Mouse (Mus musculus): ENCODE measurements at regions not wholly inside any gene's neighbourhood (a gene's known extent, or its start where the extent isn't known, plus 50 kb on each side); places are given as distances from the start of the nearest gene placed in this dataset.

DNA sequence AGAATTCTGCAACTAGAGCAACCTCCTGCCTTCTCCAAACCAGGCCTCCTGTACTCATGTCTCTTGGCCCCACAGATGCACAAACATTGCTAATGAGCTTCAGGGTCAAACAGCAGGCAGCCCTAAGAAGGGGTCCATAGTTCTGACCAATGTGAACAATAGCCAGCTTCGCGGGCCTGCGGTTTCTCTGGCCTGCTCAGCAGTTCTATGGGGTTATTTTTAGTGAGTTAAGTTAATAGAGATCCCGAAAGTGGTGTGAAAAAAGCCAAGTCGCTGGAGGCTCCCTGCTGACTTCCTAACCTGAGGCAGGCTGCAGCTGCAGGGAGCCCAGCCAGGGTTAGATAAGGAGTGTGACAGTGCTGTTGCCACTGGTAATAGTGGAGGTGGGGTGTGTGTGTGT, 106.6 kb downstream of the Pdcd6ip start:
- DNase-seq (ENCODE audit: low spot score), result no peak

DNA sequence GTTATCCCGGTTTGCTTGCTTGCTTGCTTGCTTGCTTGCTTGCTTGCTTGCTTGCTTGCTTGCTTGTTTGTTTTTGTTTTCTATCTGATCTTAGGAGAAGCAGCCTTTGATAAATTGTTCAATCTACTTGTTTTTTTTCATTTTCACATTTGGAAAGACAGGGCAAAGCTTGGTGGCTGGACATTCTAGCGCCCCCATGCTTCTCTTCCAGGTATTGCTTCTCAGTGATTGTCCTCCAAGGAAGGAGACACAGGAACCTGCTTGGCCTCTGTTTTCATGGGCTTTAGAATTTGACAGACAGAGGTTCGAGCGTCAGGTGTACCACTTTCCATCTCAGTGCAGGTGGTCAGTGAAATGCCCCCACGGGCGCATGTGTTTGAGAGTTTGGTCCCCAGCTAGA, 120.8 kb downstream of the Pdcd6ip start:
- DNase-seq (ENCODE audit: low spot score), result no peak

DNA sequence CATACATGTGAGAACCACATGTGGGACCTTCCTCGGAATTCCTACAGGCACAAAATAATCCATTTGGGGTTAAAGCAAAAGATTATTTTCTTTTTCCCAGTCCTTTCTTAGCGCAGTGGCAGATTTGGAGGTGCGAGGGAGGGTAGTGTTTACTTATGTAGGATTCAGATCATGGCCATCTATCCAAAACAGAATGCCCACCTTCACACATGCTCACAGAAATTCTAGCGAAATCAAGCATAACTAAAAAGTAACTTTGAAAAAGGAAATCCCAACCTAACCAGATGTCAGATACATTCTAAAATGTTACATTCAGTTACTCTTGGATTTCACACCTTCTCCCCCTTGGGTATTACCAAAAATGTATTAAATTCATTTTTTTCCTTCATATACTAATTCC, 121.6 kb downstream of the Pdcd6ip start:
- DNase-seq (ENCODE audit: low spot score), result no peak

DNA sequence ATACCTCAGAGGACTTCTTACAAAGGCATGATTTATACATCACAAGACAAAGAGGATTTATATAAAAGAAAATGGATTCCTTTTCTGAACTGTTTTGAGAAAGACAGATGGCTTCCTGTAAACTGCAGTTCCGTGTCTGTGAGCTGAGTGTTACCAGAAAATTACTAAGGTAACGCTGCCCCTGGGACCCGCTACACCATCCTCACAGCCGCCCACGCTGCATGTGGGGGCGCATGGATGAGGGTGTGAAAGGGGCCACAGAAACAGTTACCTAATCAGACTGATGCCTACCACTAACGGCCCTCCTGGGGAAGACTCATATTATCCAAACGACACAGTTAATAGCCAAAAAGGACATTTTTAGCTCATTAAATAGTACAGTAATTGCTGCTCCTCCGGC, 129.8 kb downstream of the Pdcd6ip start:
- no peak for DNase-seq (ENCODE audit: low spot score)

DNA sequence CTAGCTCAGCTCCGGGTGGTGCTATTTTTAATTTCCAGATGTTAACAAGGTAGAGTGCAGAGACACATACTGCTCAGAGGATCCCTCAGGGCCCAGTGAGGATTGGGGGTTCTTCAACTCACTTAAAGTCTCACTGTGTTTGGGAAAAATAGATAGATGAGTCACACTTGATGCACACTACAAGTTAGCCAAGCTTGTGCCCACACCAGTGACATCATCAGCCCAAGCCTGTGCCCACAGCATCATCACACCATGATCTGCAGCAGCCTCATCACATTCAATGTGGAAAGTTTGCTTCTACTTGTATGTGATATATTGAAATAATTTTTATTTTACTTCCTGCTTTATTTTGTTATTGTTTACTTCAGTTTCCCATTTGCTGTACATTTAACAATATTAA, 139.2 kb downstream of the Pdcd6ip start:
- no peak for DNase-seq (ENCODE audit: low spot score)

DNA sequence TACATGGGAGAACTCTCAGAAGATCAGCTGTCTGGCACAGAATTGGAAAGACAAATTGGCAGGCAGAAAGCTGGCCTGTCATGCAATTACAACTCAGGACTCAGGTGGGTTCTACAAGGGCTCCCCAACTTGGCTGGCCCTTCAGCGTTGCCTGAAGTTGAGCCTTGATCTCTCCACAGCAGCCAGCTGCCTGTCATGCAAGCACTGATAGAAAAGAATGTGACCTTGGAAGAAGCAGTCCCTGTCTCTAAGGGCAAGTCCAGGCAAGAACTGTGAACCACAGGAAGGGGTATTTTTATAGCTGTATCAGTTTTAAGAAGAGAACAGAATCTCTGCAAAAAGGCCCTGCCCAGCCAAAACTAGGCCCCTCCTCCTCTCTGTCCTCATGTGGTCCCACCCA, 140.4 kb downstream of the Pdcd6ip start:
- DNase-seq (ENCODE audit: low spot score), result no peak

DNA sequence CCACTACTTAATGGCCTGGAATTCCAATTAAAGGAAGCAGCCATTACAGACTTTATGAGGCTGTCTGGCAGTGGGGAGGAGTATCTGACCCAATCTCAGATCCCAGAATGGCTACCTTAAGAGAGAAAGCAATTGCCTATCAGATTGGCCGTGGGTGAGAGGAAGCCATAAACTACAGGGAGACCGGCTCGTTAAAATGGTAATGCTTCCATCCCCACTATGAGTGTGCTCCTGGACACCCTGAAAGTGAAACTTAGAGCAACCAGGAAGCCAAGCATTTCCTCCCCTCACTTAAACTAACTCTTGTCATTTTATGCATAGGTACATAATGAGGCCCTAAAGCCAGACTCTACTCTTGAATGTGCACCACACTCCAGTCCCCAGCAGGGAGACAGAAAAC, 141.4 kb downstream of the Pdcd6ip start:
- DNase-seq (ENCODE audit: low spot score), result no peak

DNA sequence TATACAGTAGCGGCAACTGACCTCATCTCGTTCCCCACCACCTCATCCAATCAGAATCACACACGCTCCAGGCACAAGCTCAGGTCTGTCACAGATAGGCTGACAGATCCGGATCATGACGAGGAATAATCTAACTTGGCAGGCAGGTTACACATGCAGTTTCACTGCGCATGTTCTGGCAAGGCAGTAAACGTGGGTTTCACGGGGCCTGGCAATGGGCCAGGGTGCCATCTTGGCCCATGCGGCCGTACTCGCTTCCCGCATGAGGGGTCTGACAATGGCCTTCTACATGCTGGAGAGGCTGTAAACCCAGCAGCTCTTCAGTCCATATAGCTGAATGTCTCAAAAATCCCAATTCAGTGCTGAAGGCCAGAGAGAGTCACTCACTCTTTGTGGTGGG, 154.1 kb downstream of the Pdcd6ip start:
- no peak for DNase-seq (ENCODE audit: low spot score)

DNA sequence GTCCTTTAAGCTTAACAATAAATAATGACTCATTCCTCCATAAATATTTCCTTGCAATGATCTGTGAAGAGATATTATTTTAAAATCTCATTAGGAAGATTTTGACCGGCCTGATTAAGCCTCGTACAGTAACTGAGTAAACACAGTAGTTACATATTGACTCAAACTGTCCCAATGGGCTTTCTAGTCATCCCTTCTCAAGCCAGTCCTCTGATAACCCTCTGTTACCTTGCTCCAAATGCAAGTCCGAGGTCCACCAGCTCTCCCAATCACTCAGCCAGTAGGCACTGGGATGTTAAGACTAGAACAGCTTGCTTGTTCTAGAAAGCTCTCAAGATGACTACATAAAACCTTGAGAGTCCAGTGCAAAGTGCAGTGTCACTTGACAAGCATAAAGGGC, 160.6 kb downstream of the Pdcd6ip start:
- no peak for DNase-seq (ENCODE audit: low spot score)

DNA sequence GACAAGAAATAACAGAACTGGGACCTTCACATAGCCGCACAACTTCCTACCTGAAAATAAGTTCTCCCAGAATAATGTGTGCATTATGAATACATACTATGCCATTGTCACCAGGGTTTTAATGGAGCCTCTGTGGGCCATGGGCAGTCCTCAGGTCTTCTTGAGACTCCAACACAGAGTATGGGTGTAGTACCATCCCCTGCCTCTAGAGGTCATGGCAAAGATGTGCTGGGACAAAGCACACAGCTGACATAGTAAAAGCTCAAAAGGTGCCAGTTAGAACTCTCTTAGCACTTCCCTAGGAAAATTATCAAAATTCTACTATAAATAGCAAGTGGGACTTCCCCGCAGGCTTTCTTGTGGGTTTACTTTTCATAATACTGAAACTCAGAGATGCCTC, 179.5 kb downstream of the Pdcd6ip start:
- no peak for DNase-seq (ENCODE audit: low spot score)

DNA sequence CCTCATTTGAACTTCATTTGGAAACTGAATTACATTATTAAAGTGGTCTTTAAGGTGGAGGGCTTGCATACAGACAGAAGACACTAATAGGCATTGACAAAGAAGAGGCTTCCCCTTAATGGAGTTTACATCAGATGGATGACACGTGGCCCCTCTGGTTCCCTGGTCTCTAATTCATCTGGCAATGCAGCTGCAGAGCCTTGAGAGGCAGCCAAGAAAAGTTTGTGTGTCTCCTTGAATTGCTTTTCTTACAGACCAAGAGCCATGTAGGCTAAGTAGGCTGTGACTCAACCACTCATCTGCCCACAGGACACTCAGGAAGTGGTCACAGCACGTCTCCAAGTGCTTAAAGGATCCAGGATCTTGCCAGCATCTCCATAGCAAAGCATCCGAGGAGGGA, 183.8 kb downstream of the Pdcd6ip start:
- no peak for DNase-seq (ENCODE audit: low spot score)

DNA sequence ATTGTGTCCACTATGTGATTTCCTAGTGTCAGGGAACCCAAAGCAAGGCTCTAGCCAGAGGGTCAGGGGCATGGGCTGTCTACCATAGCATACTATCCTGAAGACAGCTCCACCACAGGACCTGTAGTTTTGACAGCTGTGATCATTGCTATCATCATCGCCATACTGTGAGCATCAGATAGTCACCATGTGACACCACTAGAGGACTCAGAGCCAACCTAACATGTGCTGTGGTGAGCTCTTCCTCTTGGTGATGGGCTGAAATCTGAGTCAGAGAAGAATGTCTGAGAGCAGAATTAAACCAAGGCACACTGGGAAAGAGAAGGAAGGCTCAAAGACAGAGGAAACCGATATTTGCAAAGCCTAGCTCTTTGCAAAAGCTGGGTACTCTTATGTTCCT, 184.9 kb downstream of the Pdcd6ip start:
- DNase-seq (ENCODE audit: low spot score), result no peak

DNA sequence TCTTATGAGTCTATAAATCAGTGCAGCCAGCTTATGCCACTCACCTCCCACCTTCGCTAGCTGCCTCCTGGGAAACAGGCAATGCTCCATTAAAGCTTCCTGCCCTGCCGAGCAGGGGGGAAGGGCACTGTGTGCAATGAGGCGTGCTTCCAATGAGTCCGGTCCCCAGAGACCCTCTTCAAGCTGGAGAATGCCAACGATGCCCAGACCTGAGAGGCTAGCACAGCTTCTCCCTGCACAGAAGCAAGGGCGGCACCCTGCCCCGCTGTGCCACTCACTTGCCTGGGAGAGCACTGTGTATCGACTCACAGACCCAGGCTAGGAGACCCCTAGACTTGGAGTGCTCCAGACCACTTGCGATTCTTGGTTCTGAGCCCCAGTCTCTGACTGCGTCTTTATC, 188.3 kb downstream of the Pdcd6ip start:
- no peak for DNase-seq (ENCODE audit: low spot score)

DNA sequence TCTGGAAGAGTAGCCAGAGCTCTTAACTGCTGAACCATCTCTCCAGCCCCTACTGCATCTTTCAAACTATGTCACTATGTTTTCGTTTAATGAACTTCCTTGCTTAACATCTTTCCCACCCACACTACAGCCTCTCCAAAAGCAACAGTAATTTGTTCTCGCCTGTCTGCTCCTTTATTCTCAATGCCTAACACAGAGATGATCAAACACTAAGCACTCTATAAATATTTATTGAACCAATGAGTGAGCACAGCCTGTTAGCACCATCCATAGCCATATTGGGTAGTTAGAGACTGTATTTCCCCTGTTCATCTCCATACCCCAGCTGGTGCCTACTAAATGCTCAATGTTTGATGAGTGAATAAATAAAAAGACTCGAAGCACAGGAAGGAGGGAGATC, 189.6 kb downstream of the Pdcd6ip start:
- no peak for DNase-seq (ENCODE audit: low spot score)

DNA sequence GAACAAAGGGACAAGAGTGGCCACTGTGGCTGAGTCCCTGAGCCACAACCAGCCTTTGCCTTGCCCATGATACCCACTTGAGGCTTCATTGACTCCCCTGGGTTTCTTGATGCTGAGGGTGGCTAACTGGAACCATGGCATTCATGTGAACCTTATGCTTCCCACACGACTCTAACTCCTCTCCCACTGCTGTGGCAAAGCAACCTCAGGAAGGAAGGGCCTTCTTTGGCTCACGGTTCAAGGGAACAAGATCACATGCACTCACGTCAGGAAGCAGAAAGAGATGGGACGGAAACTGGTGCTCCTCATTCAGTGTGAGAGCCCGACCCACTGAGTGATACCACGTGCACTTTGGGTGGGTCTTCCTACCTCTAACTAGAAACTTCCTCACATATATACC, 190.3 kb downstream of the Pdcd6ip start:
- no peak for DNase-seq (ENCODE audit: low spot score)

DNA sequence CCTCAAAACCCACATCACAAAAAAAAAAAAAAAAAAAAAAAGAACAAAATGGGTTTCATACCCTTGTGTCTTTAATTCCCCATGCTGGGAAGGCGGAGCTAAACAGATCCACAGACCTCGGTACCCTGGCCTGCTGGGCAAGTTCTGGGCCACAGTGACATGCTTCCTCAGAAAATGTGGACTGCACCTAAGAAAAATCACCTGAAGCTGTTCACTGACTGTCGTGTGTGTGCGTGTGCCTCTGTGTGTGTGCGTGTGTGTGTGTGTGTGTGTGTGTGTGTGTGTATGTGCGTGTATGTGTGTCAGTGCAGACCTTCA, 192.4 kb downstream of the Pdcd6ip start:
- DNase-seq (ENCODE audit: low spot score), result no peak

DNA sequence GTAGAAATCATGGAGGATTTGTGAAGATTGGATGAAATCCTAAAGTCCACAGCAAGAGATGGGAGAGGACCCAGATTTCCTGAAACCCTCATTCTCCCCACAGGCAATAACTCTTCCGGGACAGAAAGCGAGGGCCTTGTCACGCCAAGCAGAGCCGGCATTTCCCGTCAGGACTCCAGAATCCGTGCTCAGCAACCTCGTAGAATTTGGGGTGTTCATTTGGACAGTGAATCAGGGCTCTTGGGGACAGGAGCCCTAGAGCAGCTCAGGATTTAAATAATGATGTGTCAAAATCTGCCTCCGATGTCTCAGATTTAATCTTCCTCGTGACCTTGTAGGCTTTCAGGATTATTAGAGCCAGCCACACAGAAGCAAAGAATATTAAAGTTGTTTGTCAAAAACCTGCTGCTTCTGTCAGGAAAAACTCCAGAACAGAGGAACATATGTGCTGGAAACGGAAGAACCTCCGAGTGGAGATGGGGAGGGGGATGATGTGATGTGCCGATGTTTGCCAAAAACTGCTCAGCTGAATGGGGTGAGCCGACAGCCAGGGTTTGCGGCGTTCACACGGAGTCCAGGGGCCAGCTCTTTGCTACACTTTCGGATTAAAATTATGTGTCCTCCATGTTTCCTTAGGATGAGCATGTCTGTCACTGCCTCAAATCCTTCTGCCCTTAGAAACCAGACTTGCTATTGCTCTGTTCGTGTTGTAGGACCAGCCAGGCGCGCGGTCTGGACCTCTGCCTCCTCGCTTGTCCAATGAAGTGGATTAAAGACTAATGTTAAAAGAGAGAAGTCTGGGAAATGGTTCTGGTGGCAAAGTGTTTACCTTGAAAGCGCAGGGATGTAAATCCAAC, 193.0 kb downstream of the Pdcd6ip start:
- no peak for DNase-seq (ENCODE audit: low spot score)

DNA sequence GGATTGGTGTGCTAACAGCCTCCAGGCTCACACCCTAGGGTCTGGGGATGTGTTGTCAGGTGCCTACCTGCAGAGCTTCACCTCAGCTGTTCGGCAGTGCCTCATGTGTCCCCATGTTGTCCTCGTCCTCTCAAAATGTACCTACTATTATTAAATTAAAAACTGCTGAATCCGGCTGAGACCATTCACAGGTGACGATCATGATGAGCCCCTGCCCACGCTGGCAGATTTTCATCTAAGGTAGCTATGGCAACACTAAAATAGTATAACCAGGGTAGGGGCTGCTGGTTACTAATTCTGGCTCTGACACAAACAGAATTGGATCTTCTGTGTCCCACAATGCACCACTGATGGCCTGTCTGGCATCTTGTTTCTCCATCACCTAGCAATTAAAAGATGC, 196.8 kb downstream of the Pdcd6ip start:
- DNase-seq (ENCODE audit: low spot score), result no peak

DNA sequence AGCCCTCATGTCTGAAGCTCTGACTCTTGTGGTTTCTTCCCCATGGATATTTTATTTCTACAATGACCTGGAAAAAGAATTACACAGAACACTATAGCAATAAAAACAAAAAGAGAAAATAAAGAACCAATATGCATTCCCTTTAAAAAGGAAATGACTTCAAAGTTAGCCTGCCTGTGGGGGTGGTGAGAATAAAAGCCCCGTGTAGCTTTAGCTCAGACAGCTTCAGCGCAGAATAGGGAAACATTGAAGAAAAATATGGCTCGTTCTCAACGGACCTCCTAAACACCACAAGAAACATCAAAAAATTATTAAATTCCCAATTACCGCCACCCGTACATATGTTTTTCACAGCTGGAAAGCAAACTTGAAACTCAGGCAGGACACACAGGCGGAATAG, 198.7 kb downstream of the Pdcd6ip start:
- DNase-seq (ENCODE audit: low spot score), result no peak

DNA sequence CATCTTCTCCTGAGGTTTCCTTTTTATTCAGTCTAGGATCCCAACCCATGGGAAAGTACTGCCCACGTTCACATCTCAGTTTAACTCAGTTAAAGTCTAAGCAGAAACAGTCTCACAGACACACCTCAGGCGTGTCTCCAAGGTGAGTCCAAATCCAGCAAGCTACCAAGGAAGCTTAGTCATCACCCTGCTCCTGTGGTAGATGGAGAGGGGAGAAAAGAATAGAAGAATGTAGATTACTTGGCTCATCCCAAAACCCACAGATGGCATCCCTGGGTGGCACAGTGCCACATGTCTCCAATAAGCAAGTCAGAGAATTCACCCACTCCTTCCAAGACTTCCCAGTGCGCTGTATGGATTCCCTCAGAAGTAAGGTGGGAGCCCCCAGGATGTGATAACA, 199.2 kb downstream of the Pdcd6ip start:
- no peak for DNase-seq (ENCODE audit: low spot score)

DNA sequence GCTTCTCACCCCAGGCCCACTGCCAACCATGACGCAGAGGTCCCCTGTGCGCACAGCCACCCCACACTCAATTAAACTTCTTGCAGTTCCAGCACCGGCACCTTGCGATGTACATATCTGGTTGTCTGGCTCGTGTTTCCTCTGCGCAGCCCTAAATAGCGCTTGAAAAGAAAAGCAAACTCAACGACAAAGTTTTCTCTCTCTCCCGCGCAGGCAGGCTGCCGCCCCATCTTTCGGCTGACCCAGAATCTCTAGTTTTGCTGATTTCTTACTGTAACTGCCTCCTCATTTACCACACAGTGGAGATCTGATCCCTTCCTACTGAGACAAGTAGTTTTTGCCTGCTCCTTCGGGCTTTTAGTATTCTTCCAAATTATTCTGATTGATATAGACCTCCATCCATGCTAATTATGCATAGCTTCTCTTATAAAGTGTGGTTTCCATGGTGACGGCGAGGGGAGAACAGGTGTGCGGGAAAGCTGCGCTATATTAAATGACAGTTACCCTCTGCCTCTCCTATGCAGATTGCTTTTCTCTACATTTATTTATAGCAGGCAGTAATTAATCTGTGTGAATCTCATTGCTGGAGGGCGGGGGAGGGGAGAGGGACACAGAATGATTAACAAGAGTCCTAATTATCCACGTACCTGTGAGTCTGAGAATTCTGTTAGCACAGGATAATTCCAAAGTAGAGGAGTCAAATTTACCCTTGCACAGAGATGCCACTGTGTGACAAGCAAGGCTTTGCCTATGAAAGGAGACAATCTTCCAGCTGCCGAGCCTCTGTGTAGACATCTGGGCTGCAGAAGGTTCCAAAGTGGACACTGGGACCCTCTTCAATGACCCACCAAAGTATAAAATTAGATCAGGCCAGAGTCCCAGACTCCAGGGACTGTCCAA, 200.2 kb downstream of the Pdcd6ip start:
- DNase-seq (ENCODE audit: low spot score), result no peak

DNA sequence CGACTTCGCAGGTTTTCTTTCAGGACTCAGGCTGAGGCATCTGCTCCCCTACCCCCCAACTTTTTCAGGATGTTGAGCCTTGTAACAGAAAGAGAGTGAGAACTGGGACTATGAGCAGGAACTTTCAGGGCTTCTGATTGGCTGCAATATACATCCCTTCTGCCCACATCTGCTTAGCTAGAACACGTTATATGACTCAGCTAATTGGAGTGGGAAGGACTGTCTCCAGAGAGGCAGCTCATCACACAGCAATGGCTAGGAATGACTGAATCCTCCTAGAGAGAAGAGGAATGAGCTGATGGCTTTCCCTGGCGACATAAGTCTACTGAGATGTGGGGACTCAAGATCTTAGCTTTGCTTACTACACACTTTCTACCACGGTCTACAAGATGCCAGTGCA, 208.8 kb downstream of the Pdcd6ip start:
- DNase-seq (ENCODE audit: low spot score), result no peak

DNA sequence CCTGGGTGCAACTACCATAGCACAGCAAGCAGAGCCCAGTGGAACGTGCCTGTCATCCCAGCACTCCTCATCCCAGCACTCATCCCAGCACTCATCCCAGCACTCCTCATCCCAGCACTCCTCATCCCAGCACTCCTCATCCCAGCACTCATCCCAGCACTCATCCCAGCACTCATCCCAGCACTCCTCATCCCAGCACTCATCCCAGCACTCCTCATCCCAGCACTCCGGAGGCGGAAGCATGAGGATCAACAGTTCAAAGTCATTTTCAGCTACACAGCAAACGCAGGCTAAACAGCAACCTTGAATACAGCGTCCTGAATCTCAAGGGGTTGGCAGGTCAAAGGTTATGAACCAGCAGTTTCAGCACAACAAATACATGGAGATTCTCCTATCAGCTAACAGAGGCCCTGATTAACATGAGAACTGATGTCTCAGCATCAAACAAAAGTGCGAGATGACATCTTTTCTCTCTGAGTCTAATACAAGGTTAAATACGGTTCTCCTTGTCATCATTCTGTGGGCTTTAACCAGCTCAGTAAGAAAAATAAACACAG, 211.8 kb downstream of the Pdcd6ip start:
- DNase-seq (ENCODE audit: low spot score), result no peak
